Mouse (Mus musculus) urinary bladder, adult 18-20 months (tissue): ENCODE data around the gene Il2rg.

Experiments used
- DNase-seq, 2 experiments: peaks; one replicate each; pipeline ENCODE4 v3.0.0; 2022; ENCODE audit warnings: low spot score in 2 of 2, mixed read lengths in 2 of 2

The Il2rg gene

DNA sequence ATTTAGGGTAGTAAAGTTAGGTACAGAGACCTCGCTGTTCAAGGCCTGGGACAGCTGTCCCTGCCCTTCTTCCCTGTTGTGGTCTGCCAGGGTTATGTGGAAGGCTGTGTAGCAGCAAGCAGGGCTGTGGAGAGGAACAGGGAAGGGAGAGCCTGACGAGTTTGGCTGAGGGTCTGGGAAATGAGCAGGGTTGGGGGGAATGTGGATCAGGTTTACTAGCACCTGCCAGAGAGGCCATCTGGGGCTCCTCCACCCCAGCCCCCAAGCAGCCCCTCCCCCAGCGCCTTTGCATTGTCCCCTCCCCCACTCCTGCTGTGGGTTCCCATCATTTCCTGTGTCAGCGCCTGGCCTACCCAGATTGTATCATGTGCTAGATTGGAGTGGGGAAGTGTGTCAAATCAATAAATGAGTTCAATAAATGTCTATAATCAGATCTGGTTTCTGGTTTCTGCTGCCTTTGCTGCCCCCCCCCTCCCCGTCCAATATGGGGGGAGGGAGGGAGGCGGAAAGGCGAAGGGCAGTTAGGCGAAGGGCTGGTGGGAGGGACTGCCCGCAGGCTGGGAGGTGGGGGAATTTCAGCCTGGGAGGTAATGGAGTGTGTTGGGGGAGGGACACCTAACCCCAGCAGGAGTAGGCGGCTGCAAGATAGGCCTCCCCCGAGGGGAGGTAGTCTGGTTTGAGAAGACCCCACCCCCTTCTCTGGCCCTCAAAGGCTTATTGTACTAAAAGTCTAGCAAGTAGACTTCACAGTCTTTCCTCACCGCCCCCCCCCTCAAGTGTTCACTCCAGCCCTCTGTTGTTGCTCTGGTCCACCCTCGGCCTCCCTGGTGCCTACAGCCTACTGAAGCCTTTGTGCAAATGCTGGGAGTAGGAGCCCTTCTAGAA lies 7.4 kb downstream of the Il2rg start:
- no peak for DNase-seq

DNA sequence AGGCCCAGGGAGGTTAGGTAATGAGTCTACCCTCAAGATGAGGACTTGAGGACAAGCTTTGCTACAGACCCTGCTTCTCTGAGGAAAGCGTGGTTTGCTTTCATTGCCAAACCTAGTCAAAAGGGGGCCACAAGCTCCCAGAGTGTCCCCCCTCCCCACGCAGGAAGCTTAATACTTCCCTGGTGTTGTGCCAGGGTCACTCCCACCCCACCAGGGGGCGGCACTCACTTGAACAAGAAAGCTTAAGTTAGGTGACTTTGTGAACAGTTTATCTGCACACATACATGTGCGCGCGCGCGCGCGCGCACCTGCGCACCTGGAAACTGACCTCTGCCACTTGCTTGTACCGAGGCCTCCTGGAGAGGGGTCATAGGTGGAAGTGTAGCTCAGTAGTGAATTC lies 11.5 kb downstream of the Il2rg start:
- DNase-seq = no peak

DNA sequence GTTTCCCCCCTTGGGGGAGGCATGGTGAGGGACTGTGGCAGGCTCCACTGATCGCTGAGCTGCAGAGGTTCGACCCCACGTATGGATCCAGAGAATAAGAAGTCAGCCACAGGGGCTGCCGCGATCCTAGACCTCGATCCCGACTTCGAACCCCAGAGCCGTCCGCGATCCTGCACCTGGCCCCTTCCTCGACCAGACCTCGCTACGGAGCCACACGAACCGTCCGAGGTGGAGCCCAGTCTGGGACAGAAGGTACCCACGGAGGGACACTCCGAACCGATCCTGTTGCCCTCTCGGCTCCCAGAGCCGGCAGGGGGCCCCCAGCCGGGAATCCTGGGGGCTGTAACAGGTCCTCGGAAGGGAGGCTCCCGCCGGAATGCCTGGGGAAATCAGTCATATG lies 13.3 kb downstream of the Il2rg start:
- DNase-seq = peak in 1 of 2 experiments; percentile 6

DNA sequence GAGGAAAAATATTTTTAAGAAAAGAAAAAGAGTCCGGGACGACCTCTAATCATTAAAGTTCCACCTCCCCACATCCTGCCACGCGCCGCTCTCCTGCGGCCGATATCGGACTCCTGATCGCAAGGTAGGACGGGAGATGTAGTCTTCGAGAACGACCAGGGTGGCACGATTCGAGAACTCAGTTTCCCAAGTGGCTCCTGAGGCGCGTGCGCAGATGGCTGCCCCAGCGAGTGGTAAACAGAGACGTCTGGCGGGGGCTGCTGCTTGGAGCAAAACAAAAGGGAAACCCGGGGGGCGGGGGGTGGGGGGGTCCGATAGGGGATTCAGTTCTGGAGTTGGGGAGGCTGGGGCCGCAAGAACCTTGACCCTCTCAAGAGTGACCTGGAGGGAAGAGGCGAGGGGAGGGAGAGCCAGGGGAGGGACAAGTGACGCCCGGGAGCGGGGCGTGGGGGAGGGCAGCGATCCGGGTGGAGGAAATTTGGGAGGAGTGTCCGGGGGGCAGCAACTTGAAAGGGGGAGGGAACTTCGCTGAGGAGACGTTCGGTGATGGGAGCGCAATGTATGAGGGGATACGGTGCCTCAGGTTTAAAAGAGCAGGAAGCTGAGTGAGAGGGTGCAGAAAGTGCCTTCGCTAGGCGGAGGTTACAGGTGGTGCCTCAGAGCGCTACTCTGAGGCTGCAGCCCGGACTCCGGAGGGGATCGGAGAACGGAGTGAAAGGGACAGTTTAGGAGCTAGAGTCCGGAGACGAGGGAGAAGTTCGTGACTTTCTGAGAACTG lies 13.9 kb downstream of the Il2rg start, which contains the start of gene Foxo4:
Foxo4 (plus strand) TSS at position 577 of the 778 bp plus-strand sequence.
- DNase-seq = peak; percentile 55 to 83

DNA sequence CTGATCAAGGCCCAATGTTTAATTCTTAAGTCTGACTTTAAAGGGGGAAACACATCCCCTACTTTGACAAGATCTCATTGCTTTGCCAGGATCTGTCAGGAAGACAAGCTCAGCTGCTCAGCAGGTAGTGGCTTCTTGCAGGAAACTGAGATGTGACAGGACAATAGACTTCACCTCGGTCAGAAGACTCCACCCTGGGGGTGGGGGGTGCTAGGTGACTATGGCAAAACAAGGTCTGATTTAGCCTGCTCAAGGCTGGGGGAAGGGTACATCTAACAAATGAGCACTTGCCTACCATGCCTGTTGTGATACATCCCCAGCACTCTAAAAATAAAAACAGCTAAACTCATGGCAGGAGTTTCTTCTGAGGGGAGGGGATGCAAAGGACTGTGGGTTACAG lies 23.0 kb downstream of the Il2rg start:
- no peak for DNase-seq

DNA sequence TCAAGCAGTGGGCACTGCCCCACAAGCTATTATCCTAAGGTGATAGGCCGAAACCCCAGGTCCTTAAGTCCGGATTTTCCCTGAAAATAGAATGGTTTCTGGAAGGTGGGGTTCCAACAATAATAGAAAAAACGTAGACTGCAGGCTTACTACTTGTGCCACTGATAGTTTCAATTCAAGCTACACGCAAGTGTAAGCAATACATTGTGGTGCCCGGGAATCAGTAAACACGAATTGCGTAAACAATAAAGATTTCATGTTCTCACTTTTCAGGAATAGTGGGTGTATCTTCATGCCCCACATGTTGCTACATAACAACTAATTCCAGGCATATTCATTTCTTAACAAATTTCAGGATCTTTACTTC lies 45.3 kb downstream of the Il2rg start:
- no peak for DNase-seq

DNA sequence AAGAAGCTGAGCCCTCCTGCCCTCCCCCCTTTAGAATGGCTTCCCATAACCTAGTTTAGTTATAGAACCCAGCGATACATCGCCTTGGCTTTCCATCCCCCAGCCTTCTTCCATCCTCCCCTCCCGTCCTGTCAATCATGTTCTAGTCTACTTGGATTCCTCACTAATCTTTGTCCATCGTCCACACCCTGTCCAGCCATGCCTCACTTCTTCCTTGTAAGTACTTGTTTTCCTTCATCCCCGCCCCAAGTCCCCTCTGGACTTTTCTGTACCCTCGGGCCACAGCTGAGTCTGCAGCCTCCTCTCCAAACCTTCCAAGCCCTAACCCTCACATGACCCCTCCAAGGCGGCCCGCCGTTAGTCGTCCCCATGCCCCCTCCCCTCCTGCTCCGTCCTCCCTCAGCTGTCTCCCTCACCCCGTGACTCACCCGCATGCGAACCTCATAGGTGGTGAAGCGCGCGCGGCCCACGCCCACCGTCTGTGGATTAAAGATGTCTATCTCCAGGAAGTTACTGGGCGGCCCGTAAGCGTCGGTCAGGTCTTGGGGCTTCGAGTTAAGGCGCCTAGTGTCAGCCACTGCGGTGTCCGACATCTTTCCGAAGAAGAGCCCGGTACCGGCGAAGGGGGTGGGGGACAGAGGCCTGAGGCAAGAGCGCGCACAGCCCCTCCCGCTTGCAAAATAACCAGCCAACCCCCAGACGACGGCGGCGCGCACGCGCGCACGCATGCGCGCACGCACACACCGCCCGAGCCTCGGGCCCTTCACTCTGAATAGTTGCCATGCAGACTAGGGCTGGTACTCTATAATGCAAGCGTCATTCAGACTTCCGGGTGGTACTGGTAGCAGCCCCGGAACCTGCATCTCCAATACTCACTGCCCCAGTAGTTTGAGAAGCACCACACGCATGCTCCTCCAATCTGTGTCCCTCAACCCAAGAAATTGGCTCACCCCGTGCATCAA lies 45.9 kb downstream of the Il2rg start, which contains the start of gene Snx12:
Snx12 (minus strand) TSS at position 730 of the 962 bp plus-strand sequence.
- DNase-seq = peak; percentile 65 to 78
